Mouse (Mus musculus) c-Kit-positive CD71-positive TER-119-negative erythroid progenitor cells, embryonic 14.5 days (primary cell): ENCODE measurements around the gene Kif22.
"Not testable (repeated sequence)": the region's sequence is repeated elsewhere in the genome, so short reads cannot be mapped to it uniquely, and the experiment has no call there.

Source experiments
- DNase-seq: peaks from one replicate; pipeline ENCODE4 v3.0.0-alpha.2; 2013; ENCODE audit warnings: low read depth

Kif22 gene

DNA sequence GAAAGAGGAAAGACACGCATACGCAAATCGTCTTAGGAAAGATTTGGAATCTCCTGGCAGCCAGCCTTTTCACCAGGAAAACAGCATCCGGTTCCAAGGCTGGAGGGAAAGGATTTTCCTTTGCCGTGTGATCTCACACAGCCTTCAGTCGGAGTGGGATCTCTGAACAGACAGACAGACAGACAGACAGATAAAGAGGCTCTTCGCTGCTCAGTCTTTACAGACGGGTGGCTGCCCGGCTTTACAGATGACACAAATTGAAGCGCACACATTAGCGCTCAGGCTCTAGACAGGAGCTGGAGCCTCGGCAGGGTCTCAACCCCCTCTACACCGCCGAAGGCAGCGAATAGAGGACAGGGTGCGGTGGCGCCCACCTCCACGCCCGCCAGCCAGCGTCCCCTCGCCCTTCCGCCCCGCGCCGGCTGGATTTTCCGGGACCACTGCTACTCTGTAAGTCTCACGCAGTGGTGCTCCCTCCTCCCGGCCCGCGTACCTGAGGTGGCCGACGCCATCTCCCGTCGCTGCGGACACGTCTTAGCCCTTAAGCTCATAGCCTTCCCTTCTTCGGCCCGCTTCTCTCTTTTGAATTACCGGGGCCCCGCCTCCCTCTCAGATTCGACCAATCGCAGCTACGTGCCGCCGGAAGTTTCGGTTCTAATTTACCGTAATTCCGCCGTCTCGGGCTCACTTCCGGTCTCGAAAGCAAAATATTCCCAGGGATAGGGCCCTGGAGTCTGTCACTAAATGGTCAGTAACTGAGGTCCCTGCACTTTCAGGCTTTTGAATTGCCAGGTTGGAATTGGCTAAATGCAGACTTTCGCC lies at the start of gene Kif22:
Kif22 (minus strand) TSS at position 621 of the 822 bp plus-strand sequence.
- DNase-seq: peak; percentile 87

DNA sequence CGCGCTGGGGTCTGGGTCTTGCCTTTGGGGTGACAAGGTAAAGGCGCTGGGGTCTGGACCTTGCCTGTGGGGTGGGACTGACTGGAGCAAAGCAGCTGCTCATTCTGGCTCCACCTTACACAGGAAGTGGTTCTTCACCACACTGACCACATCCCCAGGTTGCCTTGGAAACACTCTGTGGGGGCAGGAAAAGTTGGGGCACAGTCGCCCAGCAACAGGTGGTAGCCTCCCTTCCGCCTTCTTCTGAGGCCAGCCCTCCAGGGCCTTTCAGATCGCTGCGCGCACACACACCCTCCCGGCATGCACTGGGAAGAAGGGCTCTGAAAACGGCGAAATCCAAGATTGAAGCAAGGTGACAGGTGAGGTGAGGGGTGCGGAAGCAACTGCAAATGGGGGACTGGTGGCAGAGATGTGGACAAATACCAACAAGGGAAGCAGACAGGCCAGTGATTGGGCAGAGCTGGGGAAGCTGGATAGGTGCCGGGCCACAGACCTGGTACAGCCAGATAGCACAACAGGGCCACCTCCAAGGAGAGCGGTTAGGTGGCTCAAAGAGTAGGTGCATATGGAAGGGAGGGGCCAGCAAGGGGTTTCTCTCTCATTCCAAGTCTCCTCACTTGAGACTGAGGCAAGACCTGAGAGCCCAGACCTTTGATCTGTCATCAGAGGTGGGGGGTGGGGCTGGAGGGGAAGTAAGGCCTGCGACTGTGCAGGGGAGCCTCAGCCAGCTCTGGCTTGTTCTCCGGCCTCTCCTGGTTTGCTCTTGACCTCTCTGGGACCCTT lies 49.0 kb upstream of the Kif22 start, which contains the start of gene AI467606:
AI467606 (plus strand) TSS at position 246 of the 783 bp plus-strand sequence.
- peak; percentile 79 for DNase-seq

DNA sequence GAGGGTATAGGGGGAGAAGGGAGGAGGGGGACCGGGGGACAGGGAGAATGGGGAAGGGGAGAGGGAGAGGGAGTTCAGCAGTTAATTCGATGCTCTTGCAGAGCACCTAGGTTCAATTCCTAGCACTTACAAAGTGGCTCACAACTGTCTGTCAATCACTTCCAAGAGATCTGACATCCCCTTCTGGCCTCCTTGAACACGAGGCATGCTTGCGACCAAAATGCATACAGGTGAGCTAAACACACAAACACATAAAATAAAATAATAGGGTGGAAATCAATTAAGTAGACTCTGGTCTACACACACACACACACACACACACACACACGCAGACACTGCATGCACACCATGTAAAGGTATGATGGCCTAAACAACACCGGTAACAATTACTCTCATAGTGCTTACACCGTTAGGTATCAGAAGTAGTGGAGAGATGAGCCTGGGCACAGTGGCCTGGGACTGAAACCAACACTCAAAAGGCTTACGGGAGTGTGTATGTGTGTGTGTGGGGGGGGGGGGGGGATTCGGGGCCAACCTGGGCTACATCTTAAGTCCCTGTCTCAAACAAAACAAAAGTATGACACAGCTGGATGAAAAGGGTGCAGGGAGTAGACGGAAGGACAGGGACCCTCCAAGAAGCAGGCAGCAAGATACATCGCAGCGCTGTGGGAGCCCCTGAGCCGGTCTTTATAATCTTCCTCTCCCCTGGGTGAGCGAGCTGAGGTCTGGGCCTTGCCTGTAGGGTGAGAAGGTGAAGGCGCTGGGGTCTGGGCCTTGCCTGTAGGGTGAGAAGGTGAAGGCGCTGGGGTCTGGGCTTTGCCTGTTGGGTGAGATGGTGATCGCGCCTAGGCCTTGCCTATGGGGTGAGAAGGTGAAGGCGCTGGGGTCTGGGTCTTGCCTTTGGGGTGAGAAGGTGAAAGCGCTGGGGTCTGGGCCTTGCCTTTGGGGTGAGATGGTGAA lies 48.2 kb upstream of the Kif22 start:
- DNase-seq: no peak

DNA sequence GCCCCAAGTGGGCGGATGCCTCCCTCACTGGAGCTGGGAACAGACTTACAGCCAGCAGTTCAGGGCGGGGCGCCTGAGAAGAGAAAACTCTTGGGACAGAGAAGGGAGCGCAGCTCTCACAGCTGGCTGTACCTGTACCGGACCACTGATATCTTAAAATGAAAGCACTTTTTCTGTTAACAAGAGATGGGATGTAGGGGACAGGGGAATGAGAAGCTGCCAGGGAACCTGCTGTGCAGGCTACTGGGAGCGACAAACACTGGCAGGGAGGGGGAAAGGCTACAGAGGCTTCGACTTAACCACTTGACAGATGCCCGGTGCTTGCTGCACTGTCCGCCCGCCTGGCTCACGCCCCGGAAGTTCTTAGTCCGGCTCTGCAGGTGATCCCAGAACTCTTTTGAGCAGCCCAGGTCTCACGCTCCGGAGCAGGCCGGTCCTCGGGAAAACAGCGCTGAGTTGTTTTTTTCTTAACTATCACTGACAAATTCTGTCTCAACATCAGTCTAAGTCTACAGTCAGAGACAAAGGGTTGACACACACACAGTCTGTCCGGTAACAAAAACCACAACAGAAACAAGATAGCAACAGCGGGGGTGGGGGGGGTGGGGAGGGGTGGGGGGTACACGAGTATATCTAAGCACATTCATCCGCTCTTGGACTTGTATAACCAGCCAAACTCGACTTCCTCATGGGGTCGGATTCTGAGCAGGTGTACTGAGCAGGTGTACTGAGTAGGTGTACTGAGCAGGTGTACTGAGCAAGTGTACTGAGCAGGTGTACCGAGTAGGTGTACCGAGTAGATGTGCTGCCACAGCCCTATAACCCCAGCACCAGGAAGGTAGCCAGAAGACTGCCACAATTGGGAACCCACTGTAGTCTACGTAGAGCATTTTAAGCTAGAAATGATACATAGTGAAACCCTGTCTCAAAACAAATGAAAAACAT lies 46.9 kb upstream of the Kif22 start:
- DNase-seq: no peak

DNA sequence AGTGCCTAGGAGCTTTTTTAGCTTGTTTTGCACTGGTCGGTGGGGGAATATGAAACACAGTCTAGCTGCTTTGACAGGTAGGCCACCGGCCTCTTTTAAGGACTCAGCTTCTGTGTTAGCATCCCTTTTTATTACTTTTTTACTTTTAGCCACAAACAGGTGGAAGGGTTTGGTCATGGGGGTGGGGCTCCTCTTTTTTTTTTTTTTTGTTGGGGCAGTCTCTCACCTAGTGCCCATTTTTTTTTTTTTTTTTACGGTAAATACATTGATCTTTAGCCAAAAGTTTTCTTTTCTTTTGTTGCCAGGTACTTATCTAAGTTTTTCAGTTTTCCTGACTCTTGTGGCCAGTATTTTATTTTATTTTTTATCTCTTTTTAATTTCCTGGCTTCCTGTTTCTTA lies 45.8 kb upstream of the Kif22 start:
- no peak for DNase-seq

DNA sequence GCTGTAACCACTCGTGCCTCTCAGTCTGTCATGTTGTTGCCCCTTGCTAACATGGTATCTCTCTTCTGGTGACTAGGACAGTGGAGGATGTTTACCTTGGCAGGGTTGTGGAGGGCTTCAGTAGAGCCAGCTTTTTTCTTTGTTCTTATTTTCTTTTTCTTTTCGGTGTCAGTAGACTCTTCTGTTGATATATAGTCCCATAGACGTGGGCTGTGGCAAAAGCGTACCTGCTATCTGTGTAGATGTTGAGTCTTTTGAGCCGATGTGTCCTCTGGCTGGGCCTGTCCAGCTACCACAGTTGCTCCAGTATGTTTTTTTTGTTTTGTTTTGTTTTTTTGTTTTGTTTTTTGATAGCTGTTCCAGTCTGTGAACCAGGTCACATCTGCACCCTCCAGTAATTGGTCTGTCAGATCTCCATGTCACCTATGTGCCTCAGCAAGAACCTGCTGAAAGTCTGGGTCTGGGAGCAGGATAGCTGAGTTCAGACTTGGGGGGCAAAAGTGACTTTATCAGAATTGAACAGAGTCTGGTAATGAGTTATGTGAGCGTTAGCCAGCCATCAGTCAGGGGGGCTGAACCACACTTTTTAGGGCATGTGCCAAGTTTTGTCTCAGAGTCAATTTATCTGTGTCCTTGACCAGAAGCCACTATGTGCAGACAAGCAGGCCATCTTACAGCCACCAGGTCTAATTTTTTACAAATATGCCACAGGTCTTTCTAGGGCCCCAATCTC lies 45.2 kb upstream of the Kif22 start, which contains the start of gene Zg16:
Zg16 (minus strand) TSS at position 51 of the 733 bp plus-strand sequence.
- DNase-seq: not testable (repeated sequence)

DNA sequence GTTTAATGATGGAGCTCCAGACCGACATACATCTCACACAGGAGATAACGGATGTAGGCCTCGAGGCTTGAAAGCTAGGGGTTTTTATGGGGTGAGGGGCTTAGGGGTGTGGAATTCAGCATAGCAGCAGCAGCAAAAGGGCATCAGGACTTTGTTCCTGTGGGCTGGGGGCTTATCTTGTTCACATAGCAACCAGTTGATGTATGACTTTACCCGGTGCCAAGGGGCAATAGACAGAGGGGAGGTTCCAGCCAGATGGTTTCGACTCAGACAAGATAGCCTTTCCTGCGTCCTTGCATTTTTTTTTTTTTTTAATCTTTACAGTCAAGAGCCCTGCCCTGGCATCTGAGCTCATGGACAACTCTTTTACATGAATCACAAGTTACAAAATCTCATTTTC lies 43.5 kb upstream of the Kif22 start:
- DNase-seq: not testable (repeated sequence)

DNA sequence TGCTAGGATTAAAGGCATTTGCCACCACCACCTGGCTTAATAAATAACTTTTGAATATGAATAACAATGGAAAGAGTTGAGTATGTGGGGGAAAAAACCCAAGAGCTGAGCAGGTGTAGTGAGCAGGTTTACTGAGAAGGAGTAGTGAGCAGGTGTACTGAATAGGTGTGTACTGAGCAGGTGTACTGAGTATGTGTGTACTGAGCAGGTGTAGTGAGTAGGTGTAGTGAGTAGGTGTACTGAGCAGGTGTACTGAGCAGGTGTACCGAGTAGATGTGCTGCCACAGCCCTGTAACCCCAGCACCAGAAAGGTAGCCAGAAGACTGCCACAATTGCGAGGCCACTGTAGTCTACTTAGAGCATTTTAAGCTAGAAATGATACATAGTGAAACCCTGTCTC lies 42.5 kb upstream of the Kif22 start:
- DNase-seq: no peak

DNA sequence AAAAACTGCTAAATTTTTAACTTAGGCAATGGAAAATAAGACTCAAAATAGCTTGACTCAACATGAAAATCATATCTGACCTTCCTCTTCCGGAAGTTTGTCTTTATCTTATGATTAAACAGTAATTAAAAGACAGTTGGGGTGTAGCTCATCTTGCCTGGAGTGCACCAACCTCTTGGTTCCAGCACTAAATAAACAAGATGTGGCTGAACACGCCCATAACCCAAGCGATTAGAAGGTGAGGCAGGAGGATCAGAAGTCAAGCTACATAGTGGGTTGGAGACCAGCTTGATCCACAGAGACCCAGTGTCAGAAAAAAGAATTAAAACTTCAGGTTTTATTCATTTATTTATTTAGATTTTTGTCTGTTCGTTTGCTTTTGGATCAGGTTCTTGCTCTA lies 41.4 kb upstream of the Kif22 start:
- no peak for DNase-seq

DNA sequence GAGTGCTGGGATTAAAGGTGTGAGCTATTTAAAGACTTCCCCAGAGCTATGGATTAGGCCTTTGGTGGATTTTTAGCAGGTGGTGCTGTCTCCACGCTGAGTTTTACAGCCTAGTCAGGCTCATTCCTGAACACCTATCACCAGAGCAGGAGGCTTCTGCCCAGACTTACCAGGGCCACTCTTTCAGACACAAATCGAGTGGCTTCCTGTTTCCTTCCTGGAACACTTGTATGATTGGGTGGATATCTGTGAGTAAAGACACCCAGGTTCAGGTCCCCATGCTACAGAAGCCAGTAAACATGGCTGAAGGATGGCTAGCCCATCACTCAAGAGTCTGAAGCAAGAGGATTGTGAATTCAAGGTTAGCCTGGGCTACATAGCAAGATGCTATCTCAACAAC lies 40.7 kb upstream of the Kif22 start:
- DNase-seq: no peak

DNA sequence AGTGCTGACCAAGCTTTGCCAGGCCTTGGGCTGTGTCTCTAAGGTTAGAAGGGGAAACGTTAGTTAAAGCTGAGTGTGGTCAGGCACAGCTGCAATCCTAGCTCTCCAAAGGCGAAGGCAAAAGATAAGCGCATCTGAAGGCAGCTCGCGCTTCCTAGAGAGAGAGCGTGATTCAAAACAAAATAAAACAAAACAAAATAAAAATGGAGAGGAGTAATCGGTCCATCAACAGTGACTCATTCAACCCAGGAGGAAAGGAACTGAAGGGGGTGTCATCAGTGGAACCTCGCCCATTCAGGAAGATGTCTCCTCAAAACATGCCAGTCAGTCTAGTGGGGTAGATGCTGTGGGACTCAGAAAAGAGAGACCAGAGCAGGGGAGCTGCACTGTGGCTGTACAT lies 40.0 kb upstream of the Kif22 start:
- DNase-seq: no peak

DNA sequence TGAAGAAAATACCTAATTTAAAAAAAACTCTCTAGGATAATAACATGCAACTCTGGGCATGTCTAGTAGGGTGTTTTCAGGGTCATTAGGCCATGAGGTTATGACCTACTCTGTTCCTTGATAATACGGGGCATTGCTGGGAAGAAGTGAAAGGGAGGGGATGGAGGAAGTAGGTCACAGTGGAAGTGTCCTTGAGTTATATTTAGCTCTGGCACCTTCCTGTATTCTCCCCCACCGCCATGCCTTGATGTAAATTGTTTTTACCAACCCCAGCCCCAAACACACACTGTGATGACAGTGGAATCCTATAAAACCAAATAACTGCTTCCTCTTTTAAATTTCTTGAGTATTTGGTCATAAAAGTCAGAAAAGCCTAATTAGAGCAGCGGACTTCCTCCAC lies 37.8 kb upstream of the Kif22 start:
- no peak for DNase-seq

DNA sequence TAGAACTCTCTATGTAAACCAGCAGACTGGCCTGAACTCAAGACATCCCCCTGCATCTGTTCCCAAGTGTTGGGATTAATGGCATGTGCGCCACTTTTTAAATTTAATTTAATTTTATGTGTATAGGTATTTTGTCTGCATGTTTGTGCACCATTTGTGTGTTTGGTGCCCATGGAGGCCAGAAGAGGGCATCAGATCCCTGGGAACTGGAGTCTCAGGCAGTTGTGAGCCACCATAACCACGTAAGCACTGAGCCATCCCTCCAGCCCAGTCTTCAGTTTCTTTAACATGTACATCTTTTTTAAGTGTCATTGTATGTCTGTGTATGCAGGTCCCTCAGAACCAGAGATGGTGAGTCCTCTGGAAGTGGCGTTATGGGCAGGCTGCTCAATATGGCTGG lies 35.4 kb upstream of the Kif22 start:
- DNase-seq: no peak

DNA sequence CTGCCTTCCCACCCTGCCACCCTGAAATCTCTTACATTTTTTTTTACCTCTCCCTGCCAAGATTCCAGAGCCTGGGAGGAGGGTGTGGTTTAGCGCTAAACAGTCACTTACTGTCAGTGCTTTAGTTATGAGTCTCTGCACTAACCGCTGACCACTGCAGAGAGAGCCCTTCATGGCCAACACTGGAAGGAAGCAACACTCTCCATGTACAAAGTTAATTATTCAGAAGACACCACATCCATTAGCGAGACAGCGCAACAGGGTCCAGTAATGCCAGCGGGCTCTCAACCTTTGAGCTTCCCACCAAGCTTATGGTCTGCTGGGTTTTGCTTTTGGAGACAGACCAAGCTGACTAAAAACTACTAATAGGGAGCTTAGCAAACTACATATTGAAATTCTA lies 33.9 kb upstream of the Kif22 start:
- DNase-seq: no peak

DNA sequence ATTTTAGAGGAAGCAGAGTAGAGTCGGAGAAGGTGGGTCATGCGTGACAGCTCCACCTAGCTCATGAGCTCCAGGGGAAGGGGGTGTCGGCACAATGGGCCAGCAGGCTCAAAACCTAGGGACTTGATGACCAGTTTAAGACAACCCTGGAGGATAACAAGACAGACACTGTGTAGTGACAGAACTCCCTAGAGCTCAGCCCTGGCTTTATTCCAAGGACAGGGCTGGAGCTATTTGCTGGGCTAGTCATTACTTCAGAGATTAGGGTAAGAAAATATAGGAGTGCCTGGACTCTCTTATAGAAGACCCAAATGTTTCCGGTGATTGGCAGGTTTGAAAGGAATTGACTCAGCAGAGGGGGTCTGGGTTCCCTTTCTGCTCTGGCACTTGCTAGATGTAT lies 30.9 kb upstream of the Kif22 start:
- no peak for DNase-seq

DNA sequence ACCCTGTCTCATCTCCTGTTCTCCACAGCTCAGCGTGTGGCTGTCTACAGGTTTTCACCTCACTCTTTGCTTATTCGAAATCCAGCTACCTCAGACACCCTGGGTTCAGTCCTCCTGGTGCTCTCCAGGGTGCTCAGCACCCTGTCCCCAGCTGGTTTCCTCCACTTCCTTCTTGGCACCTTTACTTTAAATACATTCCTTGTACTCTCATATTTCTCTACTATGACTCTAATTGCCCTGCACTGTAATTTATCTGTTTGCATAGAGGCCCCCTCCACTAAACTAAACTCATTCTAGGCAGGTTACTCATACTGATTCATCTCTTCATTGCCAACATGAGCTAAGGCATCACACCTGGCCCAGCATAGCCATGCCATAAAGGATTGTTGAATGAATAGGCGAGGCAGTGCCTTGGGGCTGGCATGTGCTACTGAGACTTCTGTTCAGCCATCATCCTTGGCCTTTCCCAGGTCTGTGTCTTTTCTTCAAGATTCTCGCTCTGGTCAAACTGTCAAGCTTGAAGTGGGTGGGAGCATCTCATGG lies 28.7 kb upstream of the Kif22 start:
- DNase-seq: no peak

DNA sequence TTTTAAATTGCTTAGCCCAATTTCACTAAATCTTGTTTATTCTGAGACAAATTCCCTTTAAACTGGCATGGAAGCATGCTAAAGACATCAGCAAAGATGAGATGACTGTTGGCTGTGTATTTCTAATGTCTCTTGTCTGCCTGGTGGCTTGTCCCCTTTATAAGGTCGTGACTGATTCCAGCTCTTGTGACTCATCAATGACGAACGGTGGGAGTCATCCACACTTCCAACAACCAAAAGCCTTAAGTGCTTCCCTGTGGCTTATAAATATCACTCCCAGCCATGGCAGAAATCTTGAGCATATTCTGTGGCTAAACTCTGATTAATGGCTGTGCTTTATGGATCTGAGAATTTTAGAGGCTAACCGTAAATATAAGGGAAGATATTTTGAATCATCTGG lies 24.0 kb upstream of the Kif22 start:
- DNase-seq: no peak

DNA sequence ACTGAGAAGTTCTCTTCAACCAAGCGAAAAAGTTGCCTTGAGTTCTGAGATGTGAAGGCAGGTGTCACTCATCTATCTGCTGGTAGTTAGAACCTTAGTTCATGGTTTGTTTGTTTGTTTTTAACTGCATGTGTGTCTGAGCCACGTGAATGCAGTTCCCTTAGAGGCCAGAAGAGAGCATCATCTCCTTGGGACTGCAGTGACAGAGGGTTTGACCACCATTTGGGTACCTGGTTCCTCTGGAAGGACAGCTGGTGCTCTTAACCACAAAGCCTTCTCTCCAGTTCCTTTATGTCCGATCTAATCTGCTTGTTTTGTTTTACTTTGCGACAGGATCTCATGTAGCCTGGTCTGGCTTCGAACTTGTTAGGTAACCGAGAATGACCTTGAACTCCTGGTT lies 23.3 kb upstream of the Kif22 start:
- DNase-seq: no peak

DNA sequence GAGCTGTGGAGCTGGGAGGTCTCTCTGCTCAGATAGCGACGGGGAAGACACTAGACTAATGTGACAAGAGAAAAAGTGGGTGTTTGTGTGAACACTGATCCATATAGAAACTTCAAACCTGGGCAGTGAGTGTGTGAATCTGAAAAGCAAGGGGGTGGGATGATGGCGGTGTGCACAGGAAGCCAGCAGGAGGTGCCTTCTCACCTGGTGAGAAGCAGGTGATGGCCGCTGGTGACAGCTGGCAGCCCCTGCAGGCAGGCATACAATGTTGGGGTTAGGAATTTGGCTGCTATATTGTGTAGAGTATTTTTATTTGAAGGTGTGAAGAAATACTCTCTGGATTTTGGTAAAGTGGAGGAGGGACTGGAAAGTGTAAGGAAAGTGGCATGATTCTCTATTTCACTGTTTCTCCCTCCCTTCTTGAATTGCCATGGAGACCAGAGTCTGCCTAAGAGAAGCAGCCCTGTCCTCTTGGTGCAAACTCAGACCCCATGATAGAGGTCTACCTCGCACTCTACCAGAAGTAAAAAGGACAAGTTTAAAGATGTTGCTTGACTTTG lies 12.8 kb upstream of the Kif22 start:
- no peak for DNase-seq

DNA sequence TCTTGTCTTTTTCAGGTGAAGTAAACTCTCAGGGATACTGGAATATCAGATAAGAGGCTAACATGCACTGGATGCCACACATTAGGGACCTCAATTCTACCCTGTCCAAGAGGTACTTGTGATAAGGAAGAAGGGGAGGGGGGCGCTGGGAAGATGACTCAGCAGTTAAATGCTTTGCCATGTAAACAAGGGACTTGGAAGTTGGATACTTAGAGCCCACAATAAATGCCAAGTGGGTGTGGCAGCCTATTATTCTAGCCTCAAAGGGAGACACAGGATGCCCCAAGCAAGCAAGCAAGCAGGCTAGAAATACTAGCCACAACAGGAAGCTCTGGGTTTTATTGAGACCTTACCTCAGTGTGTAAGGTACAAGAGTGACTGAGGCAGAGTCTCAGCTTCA lies 11.0 kb downstream of the Kif22 start:
- no peak for DNase-seq
